Mouse (Mus musculus) ovary, postnatal 36 days (tissue): ENCODE measurements at regions not wholly inside any gene's neighbourhood (a gene's known extent, or its start where the extent isn't known, plus 50 kb on each side); places are given as distances from the start of the nearest gene placed in this dataset.
A peak's percentile ranks its signal among the peaks of the same experiment; 100 is the strongest.

ENCODE experiments used
- DNase-seq: peaks from one replicate; pipeline ENCODE4 v3.0.0; 2022; ENCODE audit warnings: low spot score, mixed read lengths

DNA sequence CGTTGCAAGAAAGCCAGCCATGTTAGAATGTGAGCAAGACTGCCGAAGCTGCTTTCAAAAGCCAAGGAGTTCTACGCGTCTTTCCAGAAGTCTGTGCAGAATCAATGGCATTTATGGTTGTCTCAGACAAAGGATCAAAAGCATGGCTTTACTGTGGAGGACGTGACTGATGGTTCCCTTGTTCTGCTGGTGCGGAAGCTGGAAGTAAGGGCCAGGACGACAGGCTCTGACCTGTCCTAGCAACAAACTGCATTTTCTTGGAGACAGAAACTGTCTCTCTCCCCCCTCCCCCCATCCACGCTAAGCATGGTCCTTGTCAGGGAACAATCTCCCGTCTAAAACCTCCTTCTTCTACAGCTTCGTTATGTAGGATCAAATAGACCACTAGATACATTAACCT lies 2780.3 kb upstream of the Gm7489 start:
- DNase-seq: no peak

DNA sequence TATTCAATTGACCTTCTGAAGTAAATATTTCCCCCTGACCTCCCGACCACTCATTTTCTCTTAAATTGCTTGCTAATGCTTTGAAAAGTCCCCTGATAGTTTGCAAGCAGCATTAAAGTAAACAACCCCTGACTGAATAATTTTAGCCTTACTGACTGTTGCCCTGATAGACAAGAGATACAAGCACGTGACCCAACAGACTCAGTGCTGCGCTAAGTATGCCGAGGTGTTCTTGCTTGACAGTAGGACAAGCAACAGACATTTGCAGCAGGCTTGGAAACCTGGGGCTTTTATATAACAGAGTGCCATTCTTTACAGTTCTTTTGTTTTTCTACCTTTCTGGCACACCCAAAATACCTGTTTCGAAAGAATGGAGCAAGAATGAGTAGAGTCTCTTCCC lies 2779.9 kb upstream of the Gm7489 start:
- DNase-seq: no peak

DNA sequence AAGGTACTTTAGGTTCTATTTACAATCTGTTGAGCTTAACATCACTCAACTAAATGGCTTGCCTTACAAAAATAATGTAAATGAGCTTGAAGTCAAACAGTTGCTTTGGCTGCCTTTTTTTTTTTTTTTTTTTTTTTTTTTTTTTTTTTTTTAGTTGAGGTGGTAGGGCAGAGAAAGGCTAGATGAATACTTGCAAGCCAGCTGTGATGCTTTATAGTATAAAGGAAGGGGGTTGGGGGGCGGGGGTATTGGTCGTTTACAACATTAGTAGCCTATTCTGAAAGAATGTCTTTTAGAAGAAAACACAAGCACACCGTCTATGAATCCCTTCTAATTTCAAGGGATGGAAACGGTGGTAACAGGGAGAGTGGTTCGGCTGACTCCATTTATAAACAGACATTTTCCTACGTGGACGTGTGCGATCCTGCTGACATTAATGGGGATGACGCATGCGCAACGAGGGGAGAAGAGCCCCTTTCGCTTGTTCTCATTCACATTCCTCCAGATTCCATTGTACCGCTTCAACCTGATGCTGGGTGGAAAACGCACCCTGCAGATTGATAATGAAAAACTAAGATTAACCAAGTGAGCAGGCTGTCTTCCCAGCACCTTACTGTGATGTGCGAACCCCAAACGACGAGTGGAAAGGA lies 2779.2 kb upstream of the Gm7489 start:
- DNase-seq: no peak

DNA sequence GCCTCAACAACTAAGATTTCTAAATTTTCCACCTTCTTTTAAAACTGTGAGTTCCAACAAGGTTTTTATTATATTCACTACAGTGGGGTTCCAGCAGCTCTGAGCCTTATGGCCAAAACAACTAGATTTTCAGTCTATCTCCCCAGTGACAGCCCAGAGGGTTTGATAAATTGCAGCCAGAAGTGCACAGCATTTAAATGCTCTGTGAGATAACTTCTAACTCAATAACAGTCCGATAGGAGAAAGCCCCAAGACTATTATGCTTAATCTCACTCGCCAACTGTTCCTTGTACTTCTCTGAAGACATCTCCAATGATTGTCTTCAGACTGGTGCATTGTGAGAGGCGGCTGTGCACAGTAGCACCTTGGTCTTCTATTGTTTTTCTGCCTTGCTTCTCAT lies 2774.5 kb upstream of the Gm7489 start:
- DNase-seq: no peak

DNA sequence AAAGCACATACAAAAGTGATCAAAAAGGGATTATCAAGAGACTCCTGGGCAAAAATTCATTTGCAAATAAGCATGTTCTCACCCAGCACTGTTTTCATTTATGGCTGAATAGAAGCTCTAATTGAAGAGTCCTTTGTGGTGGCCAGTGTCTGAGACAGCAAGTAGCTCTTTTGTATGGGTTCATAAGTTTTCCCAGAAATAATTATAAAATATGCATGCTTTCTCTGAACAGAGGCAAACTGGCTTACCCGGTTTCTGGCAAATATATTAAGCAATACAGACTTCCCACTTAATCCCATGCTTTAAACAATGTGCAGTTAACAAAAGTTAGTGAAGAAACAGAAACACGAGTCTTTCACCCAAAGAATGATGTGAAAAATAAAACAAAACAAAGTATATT lies 2758.8 kb upstream of the Gm7489 start:
- no peak for DNase-seq

DNA sequence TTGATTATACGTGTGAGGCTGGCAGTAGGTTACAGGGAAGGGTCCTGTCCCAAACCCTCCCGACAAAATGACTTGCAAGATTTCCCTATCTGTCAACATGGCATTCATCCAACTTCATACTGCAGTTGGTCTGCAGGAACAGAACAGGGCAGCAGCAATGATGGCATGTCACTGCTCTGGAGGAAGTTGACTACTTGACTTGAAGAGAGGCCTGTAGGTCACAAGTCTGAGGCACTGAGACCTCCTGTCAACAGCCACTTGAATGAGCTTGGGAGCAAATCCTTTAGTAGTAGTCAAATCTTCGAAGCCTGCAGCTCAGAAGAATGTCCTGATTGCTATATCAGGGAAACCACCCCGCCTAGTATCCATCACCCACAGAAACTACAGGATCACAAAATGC lies 2753.7 kb upstream of the Gm7489 start:
- DNase-seq: no peak

DNA sequence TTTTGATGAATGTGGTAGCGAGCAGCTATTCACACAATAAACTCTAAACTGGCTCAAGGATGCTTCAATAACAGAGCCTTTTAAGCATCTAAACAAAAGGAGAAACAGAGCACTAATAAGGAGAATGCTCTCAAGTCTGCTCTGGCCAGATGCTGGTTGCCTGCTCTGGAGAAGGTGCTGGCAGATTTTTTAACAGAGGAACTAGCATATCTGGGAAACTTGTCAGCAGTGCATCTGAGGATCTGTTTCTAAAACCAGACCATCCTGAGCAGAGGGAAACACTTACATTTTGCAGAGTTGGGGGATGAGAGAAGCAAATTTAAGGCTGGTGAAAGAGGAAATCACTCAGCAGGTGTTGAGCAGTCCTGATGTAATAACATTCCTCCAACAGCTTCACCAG lies 2748.6 kb upstream of the Gm7489 start:
- DNase-seq: no peak

DNA sequence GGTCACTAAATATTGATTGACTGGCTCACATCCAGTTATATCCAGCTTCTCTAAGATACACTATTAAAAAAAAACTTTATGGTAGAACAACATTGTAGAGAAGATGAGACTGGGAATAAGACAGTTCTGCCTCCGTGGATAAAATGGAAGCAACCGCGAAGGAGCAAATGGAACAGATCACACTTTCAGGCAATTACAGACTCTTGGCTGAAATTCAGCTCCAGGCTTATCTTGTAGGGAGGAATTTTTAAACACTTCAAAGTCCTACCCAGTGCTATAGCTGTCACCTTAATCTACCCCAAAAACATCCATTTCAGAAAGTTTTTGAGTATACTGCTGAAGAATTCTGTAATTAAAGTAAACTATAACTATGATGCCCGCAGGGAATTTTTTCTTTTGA lies 2745.2 kb upstream of the Gm7489 start:
- no peak for DNase-seq

DNA sequence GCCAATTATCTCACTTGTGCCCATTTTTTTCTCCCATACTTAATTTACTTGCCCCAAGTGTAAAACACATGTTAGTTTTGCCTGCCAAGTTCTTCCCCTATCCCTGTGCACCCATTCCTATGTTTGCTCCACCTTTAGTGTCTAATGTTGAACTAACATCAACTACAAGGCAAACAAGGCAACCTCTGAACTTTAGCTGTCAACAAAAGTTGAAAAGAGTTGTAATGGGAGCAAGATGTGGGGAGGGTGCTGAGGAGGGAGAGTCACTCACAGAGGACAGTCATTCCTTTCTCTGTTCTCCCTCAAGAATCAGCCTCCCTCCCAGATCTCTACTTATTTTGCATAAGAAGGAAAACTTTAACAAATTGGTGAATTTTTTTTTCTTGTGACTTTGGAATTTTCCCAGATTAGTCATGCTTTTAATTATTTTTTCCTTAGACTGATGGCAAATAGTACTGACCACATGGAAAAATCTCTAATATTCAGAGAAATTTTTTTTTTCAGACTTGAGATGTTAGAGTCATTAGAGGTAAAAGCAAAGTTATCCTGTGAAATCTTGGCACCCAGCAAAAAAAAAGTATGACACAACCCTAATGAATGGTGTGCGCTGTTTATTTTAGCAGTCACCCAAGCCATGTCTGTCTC lies 2710.6 kb upstream of the Gm7489 start:
- no peak for DNase-seq

DNA sequence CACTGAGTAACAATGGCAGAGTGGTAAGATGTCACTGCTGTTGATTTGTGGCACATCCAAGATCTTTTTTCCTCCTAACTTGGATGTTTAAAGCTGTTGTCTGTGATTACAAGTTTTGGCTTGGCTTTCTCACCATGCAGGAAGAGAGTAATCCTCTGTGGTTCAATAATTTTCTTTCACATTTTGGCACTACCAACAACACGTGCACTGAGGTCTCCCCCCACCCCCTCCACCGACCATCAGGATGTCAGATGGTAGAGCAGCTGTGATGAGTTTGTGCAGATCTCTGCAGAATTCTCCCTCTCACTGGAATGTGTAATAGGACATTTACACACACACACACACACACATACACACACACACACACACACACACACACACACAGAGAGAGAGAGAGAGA lies 2708.2 kb upstream of the Gm7489 start:
- no peak for DNase-seq

DNA sequence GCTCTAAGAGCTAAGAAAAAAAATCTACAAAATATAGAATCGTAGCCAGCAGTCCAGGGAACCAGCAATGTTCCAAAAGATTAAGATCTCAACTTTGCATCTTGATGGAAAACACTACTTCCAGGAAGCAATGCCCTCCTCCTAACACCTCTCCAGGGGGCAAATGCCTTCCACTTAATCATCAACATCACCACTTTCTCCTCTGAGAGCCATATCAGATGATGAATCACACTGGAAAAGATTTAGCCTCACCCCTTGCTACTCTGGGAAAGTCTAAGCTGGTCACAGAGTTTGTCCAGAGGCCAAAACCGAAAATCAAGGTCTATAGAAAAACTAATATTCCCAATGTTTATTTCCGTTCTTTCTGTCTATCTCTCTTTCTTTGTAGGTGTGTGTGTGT lies 2695.6 kb upstream of the Gm7489 start:
- no peak for DNase-seq

DNA sequence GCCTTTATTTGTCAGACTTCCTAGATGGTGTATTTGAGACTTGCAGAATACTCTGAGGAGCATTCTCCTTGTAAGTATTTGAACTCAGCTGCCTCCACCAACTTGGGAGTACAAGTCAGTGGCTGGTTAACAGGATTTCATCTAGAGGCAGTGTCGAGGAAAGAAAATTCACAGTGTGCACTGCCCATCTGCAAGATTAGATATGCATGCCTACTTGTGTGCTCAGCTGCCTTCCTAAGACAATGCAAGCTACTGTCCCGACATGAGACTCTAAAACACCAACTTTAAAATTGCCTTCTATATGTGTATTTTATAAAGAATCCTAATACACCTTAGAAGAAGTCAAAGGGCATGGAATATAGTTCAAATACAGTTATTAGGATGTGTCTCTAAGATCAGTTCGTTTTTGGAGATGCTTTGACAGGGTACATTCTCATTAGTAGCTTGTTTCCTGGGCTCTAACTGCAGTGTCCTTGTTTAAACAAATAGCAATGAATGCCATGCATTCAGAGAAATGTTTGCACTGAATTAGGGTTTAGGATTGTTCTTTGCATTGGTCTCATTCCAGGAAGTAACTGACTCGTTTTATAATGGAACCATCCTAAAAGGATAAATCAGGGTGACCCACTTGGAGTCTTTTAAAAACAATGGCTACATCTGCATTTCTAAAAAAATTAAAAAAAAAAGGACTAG lies 2687.1 kb upstream of the Gm7489 start:
- no peak for DNase-seq

DNA sequence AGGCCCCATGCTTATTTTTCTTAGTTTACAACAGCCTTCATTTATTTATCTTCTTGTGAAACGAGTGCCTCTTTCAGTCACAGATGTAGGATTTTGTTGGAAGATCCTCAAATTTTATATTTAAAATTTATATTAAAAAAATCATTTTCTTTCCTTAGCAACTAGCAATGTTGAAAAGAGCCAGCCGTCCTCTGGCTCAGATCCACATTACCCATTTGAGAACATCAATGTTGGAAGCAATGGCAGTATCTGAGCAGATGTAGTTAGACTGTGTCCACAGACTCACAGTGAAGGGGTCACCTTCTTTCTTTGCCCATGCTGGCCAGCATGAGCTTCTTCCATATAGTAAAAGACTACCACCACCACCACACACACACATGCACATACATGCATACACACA lies 2681.4 kb upstream of the Gm7489 start:
- no peak for DNase-seq

DNA sequence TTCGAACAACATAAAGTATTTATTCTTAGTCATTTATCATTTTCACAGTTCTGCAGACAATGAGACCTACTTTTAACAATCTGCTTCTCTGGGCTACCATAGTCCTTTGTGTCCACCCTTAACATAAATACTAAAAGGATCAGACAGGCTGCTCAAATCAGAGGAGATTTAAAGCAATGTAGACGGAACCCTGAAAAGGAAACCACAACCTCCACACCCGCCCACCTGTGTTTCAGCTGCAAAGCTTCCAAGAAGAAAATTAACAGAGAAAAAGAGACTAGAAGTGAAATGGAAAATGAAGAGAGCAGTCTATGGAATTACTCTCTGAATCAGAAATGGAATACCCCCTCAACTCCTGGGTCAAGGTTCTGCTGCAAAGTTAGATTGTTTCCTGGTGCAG lies 2678.7 kb upstream of the Gm7489 start:
- DNase-seq: no peak

DNA sequence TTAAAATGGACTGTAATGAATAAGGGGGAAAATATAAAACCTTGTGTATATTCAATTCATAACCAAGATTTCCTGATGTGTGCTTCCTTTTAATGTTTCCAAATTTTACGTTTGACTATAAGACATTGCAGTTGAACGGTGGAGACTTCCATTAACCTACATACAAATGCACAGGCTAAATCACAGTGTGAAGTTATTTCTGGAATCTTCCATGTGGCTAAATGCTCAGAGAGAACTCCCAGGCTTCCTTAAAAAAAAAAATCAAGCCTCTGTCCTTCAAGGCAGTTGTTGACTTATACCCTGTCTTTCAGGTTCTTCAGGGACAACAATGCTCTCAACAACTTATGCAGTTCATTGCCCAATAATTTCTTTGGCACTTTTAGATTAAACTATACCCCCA lies 2677.9 kb upstream of the Gm7489 start:
- no peak for DNase-seq

DNA sequence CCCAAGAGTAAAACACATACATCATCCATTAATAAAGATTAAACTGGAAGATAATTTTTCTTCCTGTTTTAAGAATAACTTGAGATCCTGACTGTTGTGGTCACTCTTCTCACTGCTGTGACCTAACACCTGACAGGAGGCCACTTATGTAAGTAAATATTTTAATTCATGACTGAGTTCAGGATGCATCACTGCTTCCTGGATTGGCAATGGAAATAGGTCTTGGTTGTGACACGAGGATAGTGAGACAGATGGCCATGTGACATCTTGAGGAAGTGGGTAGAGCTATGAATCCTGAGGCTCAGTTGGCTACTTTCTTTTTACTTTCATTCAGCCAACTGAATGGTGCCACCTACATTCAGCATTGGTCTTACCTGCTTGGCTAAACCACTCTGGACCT lies 2649.8 kb upstream of the Gm7489 start:
- DNase-seq: no peak

DNA sequence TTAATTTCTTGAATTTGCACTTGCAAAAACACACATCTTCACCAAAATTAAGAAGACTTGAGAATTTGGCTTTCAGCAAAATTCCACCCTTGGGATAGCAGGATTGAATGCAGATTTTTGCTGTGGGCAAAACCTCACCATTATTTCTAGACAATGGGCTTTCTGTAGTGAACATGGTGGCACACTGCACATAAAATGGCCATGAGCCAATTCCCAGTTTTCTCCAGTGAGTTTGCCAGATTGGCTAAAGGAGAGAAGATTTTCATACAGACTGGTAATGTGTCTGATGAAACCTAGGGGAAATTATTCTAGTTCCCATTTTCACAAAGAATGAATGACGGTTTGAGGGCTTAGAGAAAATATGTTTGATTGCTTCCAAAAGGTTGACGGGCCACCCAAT lies 2640.1 kb upstream of the Gm7489 start:
- no peak for DNase-seq

DNA sequence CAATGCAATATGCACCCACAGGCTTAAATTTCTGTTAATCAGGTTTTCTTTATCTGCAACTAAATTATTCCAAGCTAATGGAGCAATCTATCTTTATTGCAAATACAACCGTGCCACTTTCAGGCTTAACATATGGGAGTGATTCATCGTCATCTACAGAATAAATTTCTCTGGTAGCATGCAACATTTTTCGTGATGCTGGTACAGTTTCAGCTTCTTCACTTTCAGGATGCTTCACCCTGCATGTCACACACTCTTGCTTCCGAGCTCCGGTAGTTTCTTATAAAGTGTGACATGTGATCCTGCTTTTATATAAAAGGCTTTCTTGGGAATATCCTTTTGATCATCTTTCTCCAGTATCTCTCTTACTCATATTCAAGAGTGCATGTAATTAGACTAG lies 2637.4 kb upstream of the Gm7489 start:
- no peak for DNase-seq

DNA sequence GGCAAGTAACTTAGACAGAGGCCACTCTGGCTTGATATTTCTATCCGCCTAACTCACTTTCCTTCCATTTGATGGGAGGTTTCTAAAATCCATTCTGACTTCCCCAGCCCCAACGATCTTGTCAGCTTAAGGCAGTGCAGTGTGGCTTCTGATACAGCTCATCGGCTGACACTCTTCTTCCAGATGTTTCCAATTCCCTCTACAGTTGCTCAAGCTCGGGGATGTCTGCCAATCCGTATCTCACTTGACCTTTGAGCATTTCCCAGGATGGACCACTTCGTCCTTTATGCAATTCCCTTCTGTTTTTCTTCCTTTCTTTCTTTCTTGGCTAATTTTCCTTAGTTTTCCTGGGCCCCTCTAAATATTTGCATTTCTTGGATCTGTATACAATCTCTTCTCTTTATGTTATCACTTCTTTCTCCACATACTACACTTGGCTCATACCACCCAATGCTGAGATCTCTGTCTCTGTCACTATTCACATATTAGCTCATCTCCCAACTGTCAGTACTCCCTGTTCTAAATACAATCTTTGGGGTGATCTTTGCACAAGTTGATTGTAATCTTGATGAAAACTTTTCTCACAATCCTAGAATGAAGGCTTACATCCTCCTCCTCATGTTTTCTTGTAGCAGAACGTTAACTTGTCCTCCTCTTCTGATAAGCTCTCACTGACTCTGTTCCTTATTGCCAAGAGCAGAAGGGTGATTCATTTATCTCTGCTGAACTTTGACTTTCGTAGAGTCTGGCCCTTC lies 2636.5 kb upstream of the Gm7489 start:
- peak; percentile 8 for DNase-seq

DNA sequence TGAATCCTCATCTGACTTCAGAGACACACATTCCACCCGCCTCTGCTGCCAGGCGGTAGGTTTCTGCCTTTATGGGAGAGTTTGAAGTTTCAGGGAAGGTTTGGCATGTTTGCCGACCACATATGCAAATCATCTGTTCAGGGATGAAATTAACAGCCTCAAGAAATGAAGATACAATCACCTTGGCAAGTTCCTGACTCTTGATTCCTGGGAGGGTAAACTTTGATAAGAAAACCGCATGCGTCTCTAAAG lies 2636.0 kb upstream of the Gm7489 start:
- DNase-seq: no peak

DNA sequence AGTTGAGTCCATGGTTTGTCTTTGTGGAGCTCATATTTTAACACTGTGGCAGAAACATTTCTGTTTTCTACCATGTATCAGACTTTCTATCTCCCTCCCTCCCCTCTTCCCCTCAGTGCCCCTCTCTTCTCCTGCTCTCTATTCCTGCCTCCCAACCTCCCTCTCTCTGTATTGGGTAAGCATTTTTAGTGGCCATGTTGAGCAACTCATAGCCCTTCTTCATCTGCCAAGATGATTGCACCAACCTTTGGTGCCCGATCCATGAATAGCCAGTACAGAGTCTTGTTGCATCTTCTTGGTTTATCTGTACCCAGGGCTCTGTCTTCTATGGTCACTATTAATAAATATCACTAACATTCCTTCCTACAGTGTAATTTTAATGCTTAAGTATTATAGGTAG lies 2630.6 kb upstream of the Gm7489 start:
- DNase-seq: no peak

DNA sequence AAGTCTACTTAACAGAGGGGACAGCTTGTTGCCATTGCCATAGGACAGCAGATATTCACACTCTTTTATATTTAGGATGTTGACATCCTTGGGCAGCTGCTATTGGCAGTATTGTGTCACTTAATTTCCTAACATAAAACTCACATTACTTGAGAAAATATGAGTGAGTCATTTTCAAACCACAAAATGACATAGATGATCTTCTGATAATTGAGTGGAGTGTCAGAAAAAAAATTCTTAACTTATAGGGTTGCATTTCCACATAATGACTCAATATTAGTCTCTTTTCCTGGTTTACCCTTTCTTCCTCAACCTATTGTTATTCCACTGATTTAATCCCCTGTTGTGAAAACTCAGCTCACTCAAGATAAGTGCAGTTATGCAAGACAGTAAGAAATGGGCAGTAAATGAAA lies 2629.5 kb upstream of the Gm7489 start:
- no peak for DNase-seq

DNA sequence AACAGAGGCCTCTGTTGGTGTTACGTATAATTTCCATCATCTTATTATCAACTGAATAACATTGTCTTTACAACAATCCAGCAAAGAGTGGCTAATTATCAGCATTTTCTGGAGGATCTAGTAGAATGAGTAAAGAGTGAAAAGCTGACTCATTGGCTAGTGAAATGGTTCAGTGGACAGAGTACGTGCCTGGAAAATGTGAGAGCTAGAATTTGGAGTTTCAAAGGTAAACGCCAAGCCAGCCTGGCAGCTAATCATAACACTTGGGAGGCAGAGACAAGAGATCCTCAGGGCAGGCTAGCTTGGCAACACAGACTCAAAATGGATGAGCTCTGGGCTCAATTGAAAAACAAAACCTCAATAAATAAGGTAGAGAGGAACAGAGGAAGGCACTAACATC lies 2628.0 kb upstream of the Gm7489 start:
- no peak for DNase-seq
